Mouse (Mus musculus): ENCODE results near the gene Eif4g1. TPM values are rescaled to one million over a fixed set of nuclear protein-coding genes. Genes with fewer than 3 reads are reported as not detected.

Eif4g1 gene
- total and polyA plus RNA-seq, 3 experiments: 257 to 957 (median 325) TPM

- ATAC-seq (ENCODE audit: extremely low read depth, insufficient number of reproducible peaks, low FRiP score, poor library complexity, severe bottlenecking): no peak
- no peak overlapping the region for H3K4me3 ChIP-seq (ENCODE audit: low read depth, low read length)
- no peak for DNase-seq (ENCODE audit: low spot score)
These were observed 57.6 kb downstream of the Eif4g1 start for GRCm38 (mm10) chr16:20725750-20726149.

DNA sequence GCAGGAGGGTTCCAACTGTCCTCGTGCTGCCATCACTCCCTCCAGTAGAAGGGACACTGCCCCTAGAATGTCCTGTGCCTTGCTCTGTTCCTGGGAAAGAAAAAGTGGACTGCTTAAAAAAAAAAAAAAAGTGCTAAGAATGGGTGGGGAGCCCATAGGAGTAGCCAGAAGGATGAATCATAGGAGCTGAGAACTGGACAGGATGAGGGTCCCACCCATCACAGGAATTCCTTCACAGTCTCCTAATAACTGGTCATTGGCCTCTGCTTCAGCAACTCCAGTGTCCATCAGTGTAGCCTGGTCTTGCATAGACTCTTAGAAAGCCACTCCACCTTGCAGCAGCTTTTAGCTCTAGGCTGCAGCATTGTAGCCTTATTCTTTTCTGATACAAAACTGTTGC lies 58.3 kb downstream of the Eif4g1 start:
- peaks cover 14% of the 10 kb centered on the region for H3K4me1 ChIP-seq (ENCODE audit: insufficient read depth, low read depth, low read length)
- H3K36me3 ChIP-seq (replicated peaks): peaks cover 21% of the 10 kb centered on the region
- DNase-seq (ENCODE audit: low spot score) (no peak), ATAC-seq (ENCODE audit: extremely low read depth, insufficient number of reproducible peaks, low FRiP score, poor library complexity, severe bottlenecking) (no peak)
- TF ChIP-seq TAL1 (conservative IDR thresholded peaks at IDR 0.05; ENCODE audit: low read depth, low read length) (no peak), CTCF (IDR thresholded peaks at IDR 0.05; ENCODE audit: low read depth, low read length) (no peak), POLR2AphosphoS5 (IDR thresholded peaks at IDR 0.05; ENCODE audit: insufficient replicate concordance, low read depth, low read length) (no peak), GATA1 (IDR thresholded peaks at IDR 0.05; ENCODE audit: borderline replicate concordance, low read length) (no peak), GATA2 (IDR thresholded peaks at IDR 0.05; ENCODE audit: borderline replicate concordance, low read depth, low read length) (no peak)
- H3K27me3 ChIP-seq (ENCODE audit: insufficient read depth, low read length): peaks cover 46% of the 10 kb centered on the region
- H3K9me3 ChIP-seq (replicated peaks): no peaks in the 10 kb centered on the region
- no peak overlapping the region for H3K4me3 ChIP-seq (ENCODE audit: low read depth, low read length)

More at GRCm38 (mm10) chr16:20725750-20726149, 57.6 kb downstream of the Eif4g1 start:
- Histone ChIP-seq H3K9me3 (replicated peaks) (no peaks in the 10 kb centered on the region), H3K36me3 (replicated peaks) (peaks cover 27% of the 10 kb centered on the region), H3K27me3 (ENCODE audit: insufficient read depth, low read length) (peaks cover 43% of the 10 kb centered on the region), H3K4me1 (ENCODE audit: insufficient read depth, low read depth, low read length) (peaks cover 14% of the 10 kb centered on the region)
- TF ChIP-seq TAL1 (conservative IDR thresholded peaks at IDR 0.05; ENCODE audit: low read depth, low read length) (no peak), GATA2 (IDR thresholded peaks at IDR 0.05; ENCODE audit: borderline replicate concordance, low read depth, low read length) (no peak), GATA1 (IDR thresholded peaks at IDR 0.05; ENCODE audit: borderline replicate concordance, low read length) (no peak), POLR2AphosphoS5 (IDR thresholded peaks at IDR 0.05; ENCODE audit: insufficient replicate concordance, low read depth, low read length) (no peak), CTCF (IDR thresholded peaks at IDR 0.05; ENCODE audit: low read depth, low read length) (no peak)

DNA sequence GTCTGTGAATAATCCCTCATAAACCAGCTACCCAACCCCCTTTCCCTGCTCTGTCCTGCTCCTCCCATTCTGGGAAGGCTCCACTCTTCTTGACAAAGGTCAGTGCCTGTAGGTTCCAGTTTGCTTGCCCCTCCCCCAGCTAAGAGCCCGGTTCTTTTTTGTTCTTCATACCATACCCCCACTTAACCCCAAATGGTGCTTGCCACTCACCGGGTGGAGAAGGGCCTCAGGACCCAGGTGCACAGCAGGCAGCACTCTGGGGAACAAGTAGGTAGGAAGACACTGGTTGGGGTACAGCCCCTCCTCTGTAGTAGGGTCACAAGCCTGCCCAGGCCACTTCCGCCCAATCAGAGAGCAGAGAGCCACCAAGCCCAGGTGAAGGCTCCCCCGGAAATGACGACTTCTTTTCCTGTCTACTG lies 62.2 kb downstream of the Eif4g1 start:
- DNase-seq (ENCODE audit: low spot score) (no peak), ATAC-seq (ENCODE audit: extremely low read depth, insufficient number of reproducible peaks, low FRiP score, poor library complexity, severe bottlenecking) (no peak)
- H3K36me3 ChIP-seq (replicated peaks): no peaks in the 10 kb centered on the region
- peaks cover 79% of the 10 kb centered on the region for H3K27me3 ChIP-seq (ENCODE audit: insufficient read depth, low read length)
- no peaks in the 10 kb centered on the region for H3K9me3 ChIP-seq (replicated peaks)
- H3K4me3 ChIP-seq (ENCODE audit: low read depth, low read length): no peak overlapping the region
- peaks cover 3% of the 10 kb centered on the region; the same call in 1 of the 2 replicates for H3K4me1 ChIP-seq (ENCODE audit: insufficient read depth, low read depth, low read length)
- TF ChIP-seq GATA2 (IDR thresholded peaks at IDR 0.05; ENCODE audit: borderline replicate concordance, low read depth, low read length): no peak
- no peak for TF ChIP-seq GATA1 (IDR thresholded peaks at IDR 0.05; ENCODE audit: borderline replicate concordance, low read length)
- TF ChIP-seq CTCF (IDR thresholded peaks at IDR 0.05; ENCODE audit: low read depth, low read length): no peak
- TF ChIP-seq TAL1 (conservative IDR thresholded peaks at IDR 0.05; ENCODE audit: low read depth, low read length): no peak
- TF ChIP-seq POLR2AphosphoS5 (IDR thresholded peaks at IDR 0.05; ENCODE audit: insufficient replicate concordance, low read depth, low read length): no peak

GRCm38 (mm10) chr16:20731688-20732087 lies 63.6 kb downstream of the Eif4g1 start:
- no peaks in the 10 kb centered on the region for H3K36me3 ChIP-seq (replicated peaks)
- H3K4me1 ChIP-seq (ENCODE audit: insufficient read depth, low read depth, low read length): peaks cover 3% of the 10 kb centered on the region; the same call in 1 of the 2 replicates
- no peak overlapping the region for H3K4me3 ChIP-seq (ENCODE audit: low read depth, low read length)
- H3K9me3 ChIP-seq (replicated peaks): no peaks in the 10 kb centered on the region
- DNase-seq (ENCODE audit: low spot score): no peak
- no peak for ATAC-seq (ENCODE audit: extremely low read depth, insufficient number of reproducible peaks, low FRiP score, poor library complexity, severe bottlenecking)
- TF ChIP-seq TAL1 (conservative IDR thresholded peaks at IDR 0.05; ENCODE audit: low read depth, low read length) (no peak), CTCF (IDR thresholded peaks at IDR 0.05; ENCODE audit: low read depth, low read length) (no peak), GATA2 (IDR thresholded peaks at IDR 0.05; ENCODE audit: borderline replicate concordance, low read depth, low read length) (no peak), GATA1 (IDR thresholded peaks at IDR 0.05; ENCODE audit: borderline replicate concordance, low read length) (no peak), POLR2AphosphoS5 (IDR thresholded peaks at IDR 0.05; ENCODE audit: insufficient replicate concordance, low read depth, low read length) (no peak)
- peaks cover 82% of the 10 kb centered on the region for H3K27me3 ChIP-seq (ENCODE audit: insufficient read depth, low read length)

GRCm38 (mm10) chr16:20732251-20732924 lies 64.3 kb downstream of the Eif4g1 start:
- Histone ChIP-seq H3K4me3 (ENCODE audit: low read depth, low read length) (no peak overlapping the region), H3K9me3 (replicated peaks) (no peaks in the 10 kb centered on the region), H3K4me1 (ENCODE audit: insufficient read depth, low read depth, low read length) (peaks cover 3% of the 10 kb centered on the region; the same call in 1 of the 2 replicates), H3K36me3 (replicated peaks) (no peaks in the 10 kb centered on the region), H3K27me3 (ENCODE audit: insufficient read depth, low read length) (peaks cover 89% of the 10 kb centered on the region)
- no peak for ATAC-seq (ENCODE audit: extremely low read depth, insufficient number of reproducible peaks, low FRiP score, poor library complexity, severe bottlenecking)
- TF ChIP-seq CTCF (IDR thresholded peaks at IDR 0.05; ENCODE audit: low read depth, low read length) (no peak), GATA2 (IDR thresholded peaks at IDR 0.05; ENCODE audit: borderline replicate concordance, low read depth, low read length) (no peak), POLR2AphosphoS5 (IDR thresholded peaks at IDR 0.05; ENCODE audit: insufficient replicate concordance, low read depth, low read length) (no peak), TAL1 (conservative IDR thresholded peaks at IDR 0.05; ENCODE audit: low read depth, low read length) (no peak), GATA1 (IDR thresholded peaks at IDR 0.05; ENCODE audit: borderline replicate concordance, low read length) (no peak)
- DNase-seq (ENCODE audit: low spot score): no peak

GRCm38 (mm10) chr16:20732925-20733730 lies 65.0 kb downstream of the Eif4g1 start, which contains the start of gene Chrd:
TSS of gene Chrd (plus strand) at chr16:20733127.
- Histone ChIP-seq H3K4me1 (ENCODE audit: insufficient read depth, low read depth, low read length) (peaks cover 3% of the 10 kb centered on the region; the same call in 1 of the 2 replicates), H3K36me3 (replicated peaks) (no peaks in the 10 kb centered on the region), H3K27me3 (ENCODE audit: insufficient read depth, low read length) (peaks cover 90% of the 10 kb centered on the region), H3K4me3 (ENCODE audit: low read depth, low read length) (no peak within 1 kb of the TSS), H3K9me3 (replicated peaks) (no peaks in the 10 kb centered on the region)
- no peak for DNase-seq (ENCODE audit: low spot score)
- no peak for ATAC-seq (ENCODE audit: extremely low read depth, insufficient number of reproducible peaks, low FRiP score, poor library complexity, severe bottlenecking)
- TF ChIP-seq GATA1 (IDR thresholded peaks at IDR 0.05; ENCODE audit: borderline replicate concordance, low read length): no peak
- no peak for TF ChIP-seq CTCF (IDR thresholded peaks at IDR 0.05; ENCODE audit: low read depth, low read length)
- no peak for TF ChIP-seq TAL1 (conservative IDR thresholded peaks at IDR 0.05; ENCODE audit: low read depth, low read length)
- TF ChIP-seq POLR2AphosphoS5 (IDR thresholded peaks at IDR 0.05; ENCODE audit: insufficient replicate concordance, low read depth, low read length): no peak
- no peak for TF ChIP-seq GATA2 (IDR thresholded peaks at IDR 0.05; ENCODE audit: borderline replicate concordance, low read depth, low read length)
